Mouse (Mus musculus) 416B (cell line): Measurements from ENCODE around the gene Pawr.
"Not testable (repeated sequence)": the region's sequence is repeated elsewhere in the genome, so short reads cannot be mapped to it uniquely, and the experiment has no call there.

Experiments
- DNase-seq: peaks from one replicate; pipeline ENCODE4 v3.0.0; 2011; ENCODE audit warnings: low read depth

Gene Pawr

DNA sequence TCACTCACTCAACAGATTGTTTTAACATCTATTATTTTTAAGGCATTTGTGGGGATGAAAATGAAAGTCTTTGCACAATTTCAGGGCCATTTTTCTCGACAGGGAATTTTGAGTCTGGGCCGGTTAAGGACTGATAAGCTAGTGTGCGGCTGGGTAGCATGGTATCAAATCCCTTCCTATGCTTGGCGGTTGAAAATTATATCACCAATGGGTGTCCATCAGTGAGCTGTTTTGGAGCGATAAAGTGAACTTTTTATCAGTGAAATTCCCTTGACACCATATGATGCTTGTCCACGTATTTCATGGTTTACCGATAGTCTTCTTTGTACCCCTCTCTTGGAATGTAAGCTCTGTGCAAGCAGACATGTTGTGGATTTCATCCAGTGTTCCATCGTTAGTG, 17.5 kb upstream of the Pawr start:
- DNase-seq = no peak

DNA sequence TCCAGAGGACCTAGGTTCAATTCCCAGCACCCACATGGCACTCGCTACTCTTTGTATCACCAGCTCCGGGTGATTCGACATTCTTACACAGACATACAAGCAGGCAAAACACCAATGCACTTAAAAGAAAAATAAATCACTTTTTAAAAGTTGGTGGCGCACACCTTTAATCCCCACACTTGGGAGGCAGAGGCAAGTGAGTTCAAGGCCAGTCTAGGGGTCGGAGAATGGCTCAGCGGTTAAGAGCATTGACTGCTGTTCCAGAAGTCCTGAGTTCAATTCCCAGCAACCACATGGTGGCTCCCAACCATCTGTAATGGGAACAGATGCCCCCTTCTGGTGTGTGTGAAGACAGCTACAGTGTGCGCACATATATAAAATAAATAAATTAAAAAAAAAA, 16.7 kb upstream of the Pawr start:
- no peak for DNase-seq

DNA sequence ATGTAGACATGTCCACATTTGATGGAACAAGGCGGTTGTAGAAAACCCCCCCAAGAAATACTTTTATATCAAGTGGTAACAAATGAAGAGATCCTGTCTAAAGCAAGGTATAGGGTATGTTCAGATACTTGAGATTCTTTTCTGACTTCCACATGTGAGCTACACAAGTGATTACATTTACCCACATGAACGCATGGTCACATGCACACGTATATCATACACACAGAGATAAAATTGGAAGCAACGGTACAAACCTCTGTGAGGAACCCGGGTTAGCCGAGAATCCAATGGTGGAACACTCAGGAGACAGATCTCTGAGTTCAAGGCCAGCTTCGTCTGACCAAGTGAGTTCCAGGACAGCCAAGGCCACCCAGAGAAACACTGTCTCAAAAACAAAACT, 3.6 kb upstream of the Pawr start:
- no peak for DNase-seq

DNA sequence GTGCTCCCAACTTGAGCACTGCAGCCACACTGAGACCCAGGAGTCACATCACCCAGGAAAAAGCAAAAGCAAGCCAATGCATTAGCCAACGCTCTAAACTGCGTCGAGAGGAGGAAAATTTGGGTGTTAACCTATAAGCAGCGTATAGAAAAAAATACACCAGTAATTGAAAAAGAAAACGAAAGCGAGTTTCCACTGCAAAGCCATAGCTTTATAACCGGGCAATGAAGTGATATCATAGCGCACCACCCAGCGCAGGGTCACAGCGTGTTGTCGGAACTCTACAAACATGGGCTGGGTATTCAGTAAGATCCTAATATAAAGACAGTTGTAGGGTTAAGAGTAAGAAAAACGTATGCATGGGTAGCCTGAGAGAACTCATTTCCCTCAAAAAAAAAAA, 2.9 kb upstream of the Pawr start:
- DNase-seq = no peak

DNA sequence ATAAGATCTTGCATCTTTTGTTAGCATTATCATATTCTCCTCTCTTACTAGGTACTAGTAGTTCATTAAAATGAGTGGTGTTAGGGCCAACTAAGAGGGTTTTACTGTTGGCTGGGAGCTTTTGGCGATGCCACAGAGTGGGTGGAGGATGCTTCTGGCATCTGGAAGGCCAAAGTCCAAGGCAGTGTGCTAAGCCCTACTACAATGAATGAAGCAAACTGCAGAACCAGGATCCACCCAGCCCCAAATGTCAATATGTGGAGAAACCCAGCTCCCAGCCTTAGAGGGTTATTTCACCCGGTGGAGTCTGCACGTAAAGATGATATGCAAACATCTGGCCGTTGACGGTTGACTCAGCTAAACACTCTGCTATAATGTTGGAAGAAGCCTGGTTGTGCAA, 2.1 kb upstream of the Pawr start:
- DNase-seq = no peak

DNA sequence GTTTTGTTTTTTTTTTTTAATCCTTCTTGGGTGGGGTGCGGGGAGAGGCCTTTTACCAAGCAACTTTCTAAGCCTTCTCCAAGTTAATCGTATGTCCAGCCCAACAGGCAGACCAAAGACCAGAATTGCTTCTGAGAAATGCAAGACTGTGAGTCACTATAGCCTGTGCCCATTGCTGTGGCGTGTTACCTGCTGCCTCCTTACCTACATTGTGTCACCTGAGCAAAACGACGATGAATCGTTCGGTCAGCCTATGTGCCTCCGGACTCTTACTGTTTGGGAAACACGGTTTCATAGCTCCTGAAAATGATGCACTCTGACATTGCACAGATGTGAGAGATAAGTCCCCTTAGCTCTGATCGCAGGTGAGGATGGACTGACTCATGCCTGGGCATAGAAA, 957 bp upstream of the Pawr start:
- DNase-seq = no peak

DNA sequence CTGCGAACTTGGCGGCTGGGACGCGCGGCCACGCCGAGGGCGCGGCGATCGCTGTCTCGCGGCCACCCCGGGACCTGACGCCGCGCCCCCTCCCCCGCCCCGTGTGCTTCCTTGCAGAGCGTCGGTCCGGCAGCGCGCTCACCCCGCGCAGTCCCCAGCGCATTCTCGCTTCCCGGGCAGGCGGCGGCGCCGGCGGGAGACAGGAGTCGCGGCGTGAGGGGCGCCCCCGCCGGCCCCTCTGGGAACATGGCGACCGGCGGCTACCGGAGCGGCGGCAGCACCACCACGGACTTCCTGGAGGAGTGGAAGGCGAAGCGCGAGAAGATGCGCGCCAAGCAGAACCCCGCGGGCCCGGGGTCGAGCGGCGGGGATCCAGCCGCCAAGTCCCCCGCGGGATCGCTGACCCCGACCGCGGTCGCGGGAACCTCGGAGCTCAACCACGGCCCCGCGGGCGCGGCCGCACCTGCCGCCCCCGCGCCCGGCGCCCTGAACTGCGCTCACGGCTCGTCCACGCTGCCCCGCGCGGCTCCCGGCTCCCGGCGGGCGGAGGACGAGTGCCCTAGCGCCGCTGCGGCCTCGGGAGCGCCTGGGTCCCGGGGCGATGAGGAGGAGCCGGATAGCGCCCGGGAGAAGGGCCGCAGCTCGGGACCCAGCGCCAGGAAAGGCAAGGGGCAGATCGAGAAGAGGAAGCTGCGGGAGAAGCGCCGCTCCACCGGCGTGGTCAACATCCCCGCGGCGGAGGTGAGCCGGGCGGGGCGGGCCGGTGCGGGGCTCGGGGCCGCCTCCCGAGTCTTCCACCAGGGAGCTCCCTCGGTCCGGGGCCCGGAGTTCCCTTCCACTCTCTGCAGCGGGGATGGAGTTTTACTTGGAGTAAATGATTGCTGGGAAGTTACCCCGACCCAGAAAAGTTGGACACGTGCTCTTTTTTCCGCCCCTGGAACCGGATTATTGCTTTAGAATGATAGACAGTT, 935 bp downstream of the Pawr start:
- no peak for DNase-seq

DNA sequence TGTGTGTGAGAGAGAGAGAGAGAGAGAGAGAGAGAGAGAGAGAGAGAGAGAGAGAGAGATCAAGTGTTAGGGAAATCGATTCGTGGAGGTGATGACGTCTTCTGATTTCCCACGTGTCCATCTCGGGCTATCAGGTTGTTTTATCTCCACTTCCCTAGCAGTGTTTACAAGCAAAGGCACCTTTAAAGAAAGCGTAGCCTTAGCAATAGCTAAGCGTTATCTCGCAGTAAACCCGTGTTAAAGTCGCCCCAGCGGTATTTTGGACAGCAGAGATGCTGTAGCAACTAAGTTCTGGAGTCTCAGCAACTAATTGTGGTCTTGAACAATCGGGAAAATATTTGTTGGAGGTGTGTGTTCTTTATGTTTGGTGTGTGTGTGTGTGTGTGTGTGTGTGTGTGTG, 1.7 kb downstream of the Pawr start:
- no peak for DNase-seq

DNA sequence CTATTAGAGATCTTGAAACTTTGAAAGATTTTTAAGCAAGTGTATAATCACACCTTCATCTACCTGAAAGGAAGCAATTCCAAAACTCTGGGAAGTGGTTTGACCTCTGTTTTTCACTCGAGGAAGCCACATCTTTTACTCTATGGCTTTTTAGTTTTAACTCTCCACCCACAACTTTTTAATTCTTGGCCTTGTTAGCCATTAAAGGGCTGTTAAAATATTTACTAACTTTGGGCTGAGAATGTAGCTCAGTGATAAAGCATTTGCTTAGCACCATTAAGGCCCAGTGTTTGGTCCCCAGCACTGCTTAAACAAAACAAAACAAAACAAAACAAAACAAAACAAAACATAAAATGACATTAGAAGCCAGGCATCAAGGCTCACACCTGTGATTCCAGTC, 2.2 kb downstream of the Pawr start:
- no peak for DNase-seq

DNA sequence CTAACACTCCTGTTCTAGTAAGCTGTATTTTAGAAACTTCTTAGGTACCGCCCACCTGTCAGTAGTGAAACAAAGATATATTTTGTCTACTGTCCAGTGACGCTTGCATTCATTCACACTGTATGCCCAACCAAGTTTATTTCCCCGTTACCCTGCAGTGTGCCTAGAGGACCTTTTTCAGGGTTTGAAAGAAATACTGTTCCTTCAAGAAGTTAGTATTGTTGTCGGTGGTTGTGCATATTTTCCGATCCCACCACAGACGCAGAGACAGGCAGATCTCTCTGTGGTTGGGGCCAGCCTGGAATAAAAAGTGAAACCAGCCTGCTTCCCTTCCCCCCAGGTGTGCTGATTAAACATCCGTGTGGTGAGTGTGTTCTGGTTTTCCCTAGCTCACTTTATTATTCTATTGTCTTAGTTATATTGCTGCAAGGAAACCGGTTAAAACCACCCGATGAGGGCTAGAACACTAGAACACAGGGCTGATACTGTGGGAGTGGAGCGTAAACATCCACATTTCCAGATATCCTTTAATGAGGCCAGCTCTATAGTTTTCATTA, 3.9 kb downstream of the Pawr start:
- no peak for DNase-seq

DNA sequence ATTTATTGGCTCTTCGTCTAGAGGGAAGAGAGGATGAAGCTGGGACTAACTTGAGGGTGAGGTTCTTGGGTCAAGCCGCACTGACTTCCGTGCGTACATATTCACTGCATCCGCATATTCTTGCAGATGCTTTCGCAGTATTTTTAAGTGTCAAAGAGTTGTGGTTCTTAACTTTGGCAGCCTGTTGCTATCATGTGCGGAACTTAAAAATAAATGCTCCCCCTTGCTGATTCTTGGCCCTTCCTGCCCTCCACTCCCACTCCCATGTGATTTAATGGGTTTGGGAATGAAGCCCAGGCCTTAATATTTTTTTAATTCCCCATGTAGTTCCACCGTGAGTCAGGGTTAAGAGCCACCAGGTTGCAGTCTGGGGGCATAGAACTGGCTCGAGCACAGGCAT, 4.7 kb downstream of the Pawr start:
- no peak for DNase-seq

DNA sequence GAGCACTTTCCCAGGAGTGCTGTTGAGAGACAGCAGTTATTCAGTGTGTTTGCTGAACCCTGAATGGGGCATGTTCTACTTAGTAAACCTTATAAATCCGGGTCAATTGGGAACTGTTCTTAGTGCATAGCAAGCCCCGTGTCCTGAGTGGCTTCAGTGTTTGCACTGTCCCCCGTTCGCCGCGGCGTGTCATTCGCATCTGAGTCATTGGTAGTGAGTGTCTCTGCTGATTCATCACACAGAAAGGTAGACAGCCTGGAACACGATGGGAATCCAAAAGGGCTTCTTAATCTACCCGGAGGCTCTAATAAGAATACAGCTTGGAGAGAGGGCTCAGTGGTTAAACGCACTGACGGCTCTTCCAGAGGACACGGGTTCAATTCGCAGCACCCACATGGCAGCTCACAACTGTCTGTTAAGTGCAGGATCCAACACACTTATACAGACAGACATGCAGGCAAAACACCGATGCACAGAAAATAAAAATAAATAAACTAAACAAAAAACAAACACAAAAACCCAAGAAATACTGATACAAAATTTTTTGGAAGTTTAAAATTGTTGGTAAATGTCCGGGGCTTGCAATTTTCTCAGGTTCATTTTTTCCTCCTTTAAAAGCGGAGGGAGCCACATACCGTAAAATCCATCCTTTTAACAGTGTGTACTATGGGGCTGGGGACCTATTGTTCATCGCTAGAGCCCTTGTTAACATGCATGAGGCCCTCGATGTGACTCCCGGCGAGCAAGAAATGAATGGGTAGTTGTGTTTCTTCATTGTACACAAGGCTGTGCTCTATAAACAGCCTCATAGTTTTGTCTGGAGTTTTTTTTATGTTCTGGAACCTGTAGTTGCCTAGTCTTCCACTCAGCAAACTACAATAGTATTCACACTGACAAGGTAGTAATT, 6.4 kb downstream of the Pawr start:
- DNase-seq = no peak

DNA sequence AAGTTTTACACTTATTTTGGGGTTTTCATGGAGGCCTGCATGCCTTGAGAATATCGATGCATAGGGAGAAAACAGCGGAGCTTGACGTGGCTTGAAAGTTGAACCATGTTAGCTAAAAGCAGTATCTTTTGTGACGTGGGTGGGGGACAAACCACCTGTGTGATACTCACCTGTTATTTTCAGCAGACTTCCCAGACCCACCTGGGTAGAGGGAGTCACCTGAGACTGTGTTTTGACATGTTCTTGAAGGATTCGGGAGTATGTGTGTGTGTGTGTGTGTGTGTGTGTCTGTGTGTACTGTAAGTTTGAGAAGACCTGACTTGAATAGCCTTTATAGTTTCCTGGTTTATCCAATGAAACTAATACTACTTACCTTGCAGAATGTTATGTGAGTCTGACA, 7.2 kb downstream of the Pawr start:
- DNase-seq = no peak

DNA sequence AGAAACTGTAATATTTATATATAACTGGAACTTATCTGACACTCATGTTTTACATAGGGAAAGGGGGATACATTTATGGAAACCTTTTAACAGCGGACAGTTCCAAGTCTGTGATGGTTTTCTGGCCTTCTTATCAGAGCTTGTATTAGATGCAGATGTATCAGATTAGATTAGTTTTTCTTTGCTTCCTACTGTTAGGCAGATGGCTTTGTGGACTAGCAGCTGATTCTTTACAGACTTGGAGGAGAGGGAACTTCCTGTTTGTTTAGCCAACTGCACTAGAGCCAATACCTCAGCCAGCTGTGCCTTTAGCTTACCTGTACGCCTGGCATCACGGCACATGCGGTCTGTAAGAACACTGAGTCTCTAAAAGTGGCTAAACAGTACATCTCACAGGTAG, 8.0 kb downstream of the Pawr start:
- DNase-seq = no peak

DNA sequence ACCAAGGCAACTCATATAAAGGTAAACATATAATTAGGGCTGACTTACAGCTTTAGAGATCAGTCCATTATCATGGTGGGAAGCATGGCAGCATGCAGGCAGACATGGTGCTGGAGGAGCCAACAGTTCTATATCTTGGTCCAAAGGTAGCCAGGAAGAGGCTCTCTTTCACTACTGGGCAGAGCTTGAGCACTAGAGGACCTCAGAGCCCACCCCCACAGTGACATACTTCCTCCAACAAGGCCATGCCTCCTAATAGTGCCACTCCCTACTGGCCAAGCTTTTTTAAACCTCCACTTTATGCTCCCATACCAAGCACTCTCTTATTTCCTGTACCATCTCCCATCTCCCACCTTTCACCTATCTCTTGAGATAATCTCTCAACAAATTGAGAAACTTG, 11.8 kb downstream of the Pawr start:
- DNase-seq = no peak

DNA sequence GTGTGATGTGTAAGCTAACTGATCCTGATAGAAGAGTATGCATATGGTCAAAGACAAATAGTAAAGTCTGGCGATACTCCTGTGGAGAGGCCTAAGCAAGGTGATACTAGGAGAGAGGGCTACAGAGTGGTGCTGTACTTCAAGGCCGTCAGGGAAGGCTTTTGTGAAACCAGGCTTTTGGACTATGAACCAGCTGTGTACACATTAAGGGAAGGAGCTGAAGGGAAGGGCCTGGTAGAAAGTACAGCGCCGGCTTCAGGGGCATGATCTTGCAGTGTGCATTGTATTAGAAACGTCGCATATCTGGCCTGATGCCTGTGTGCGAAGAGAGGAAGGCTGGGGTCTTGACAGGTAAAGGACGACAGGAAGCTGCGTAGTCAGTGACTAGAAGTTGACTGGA, 13.2 kb downstream of the Pawr start:
- DNase-seq = no peak

DNA sequence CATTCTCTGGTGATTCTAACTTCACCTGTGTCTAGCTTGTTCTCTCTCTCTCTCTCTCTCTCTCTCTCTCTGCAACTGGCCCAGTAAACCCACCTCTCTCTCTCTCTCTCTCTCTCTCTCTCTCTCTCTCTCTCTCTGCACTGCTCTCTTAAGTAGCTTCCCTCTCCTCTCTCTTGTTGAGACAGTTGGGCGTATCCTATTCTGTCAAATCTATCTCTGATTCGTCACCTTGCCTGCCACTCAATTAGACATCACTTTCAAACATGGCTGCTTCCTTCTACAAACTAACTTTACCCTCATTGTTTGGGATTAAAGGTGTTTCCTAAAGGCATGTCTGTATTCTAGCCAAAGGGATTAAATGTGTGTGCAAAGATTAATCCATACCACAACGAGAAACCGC, 14.4 kb downstream of the Pawr start:
- DNase-seq = not testable (repeated sequence)

DNA sequence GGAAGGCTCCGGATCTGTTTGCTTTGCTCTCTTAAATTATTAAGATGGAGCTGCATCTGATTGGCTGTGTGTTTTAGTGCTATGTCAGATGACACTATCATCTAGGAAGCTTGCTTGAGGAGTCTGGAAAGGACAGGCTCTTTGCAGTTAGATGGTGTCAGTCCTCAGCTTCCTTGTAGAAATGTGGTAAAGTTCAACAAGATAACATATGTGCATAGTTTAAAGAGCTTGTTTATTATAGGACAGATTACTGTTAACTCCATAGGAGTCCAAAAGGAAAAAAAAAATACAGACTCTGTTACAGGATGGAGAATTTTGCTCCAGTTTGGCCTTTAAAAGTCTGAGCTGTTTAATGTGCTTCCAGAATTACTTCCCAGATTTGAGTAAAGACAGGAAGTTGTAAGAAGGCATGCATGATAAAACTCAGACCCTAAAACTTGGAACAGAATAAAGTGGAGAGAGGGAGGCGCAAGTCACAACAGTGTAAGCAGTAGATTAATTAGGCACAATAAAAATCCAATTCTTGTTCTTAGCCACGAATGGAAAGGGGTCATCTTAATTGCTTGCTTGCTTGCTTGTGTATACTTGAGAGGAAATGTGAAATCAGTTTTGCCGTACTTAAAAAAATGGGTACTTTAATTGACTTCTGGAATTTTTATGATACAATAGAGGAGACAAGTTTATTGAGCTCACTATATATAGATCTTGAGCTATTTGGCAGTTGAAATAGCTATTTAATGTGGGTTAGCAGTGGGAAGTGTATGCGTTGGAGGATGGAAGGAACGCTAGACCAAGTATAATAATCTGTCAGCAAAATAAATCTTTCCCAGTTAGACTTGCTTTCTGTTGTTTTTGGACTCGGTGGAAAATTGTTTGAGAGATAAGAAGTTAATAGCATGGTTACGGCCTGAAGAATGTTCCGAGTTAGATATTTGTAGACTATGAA, 18.5 kb downstream of the Pawr start:
- no peak for DNase-seq

DNA sequence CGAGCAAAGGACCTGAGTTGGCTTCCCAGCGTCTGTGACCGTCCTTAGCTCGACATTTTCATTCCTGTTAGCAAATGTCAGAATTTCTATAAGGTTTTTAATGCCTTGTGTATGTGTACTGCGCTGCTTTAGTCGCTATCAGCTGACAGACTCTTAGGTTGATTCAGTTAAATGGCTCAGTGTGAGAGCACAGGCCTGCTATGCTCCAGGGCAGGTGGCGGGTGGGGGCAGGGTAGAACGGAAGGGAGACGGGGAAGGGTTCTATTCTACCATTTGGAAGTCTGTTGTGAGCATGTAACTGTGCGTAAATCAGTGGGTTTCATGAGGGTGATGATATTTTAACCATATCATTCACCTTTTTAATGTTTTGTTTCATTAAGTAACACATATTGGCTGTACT, 21.0 kb downstream of the Pawr start:
- DNase-seq = no peak

DNA sequence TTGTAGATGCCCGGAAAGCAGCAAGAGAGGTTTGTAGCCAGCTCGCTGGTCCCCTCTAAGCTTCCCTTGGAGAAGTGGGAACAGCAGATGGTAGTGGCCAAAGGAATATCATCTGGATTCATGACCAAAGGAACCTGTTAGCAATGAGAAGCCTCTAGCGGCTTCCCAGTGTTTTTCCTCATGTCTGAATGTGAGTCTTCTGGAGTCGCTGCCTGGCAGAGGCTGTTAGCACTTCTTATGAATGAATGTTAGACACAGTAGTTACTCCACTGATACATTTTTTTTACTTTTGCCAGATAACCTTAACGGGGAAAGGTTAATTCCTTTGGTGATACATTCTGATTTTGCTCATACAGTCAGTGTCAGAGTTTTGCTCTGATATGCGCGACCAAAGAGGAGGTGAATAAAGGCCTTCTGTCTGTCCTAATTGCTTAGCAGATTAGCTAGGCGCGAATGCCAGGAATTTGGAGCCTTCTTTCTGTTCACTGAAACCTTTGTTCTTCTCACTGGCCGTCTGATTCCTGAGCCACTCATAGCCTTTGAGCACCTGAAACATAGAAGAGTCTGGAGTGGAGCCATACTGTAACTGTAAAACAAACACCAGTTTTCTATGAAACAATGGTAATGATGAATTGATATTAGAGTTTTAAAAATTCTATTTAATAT, 22.9 kb downstream of the Pawr start:
- no peak for DNase-seq

DNA sequence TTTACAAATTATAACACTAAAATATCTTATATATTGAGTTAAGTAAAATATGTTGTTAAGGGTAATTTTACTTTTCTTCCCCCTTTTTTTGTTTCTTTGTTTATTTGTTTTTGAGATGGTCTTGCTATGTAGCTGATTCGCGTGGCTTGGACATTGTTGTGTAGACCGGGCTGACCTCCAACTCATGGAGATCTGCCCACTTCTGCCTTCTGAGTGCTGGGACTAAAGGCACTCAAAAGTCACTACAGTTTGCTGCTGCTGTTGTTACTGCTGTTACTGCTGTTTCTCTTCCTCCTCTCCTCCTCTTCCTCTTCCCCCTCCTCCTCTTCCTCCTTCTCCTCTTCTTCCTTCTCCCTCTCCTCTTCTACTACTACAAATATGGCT, 23.5 kb downstream of the Pawr start:
- DNase-seq = no peak
